Mouse (Mus musculus): ENCODE data around the gene Vsig2. TPM values are rescaled to one million over a fixed set of nuclear protein-coding genes. Genes with fewer than 3 reads are reported as not detected.

The Vsig2 gene
- total RNA-seq, 1 experiment: 4.8 TPM

DNA sequence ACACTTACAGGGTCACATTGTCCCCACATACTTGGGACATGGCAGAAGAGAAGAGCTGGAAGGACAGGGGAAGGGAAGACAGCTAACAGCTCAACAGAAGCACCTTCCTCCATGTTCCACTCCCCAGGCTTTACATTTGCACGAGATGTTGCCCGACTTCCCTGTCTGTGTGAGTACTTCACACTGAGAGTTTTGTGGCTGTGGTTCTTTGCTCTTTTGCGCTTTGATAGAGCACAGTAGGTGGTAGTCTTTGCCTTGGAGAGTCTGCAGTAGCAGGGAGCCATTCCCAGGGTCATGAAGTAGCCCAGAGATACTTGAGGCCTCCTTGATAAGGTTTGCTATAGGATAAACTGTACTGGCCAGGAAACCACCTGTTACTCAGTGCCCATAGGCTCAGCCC lies 38.9 kb upstream of the Vsig2 start:
- H3K36me3 ChIP-seq (ENCODE audit: control insufficient read depth, insufficient read depth, low read length, poor library complexity, severe bottlenecking): peaks cover 7% of the 10 kb centered on the region
- TF ChIP-seq ZNF384 (IDR thresholded peaks at IDR 0.05; ENCODE audit: low read depth, low read length) (no peak), MAFK (IDR thresholded peaks at IDR 0.05; ENCODE audit: insufficient read depth, low read depth, low read length) (no peak), HCFC1 (IDR thresholded peaks at IDR 0.05; ENCODE audit: borderline replicate concordance, insufficient read depth, low read length) (no peak), ZC3H11A (IDR thresholded peaks at IDR 0.05; ENCODE audit: borderline replicate concordance, low read depth, low read length) (no peak), CHD2 (IDR thresholded peaks at IDR 0.05; ENCODE audit: low read depth, low read length) (no peak)
- no peak overlapping the region for H3K9ac ChIP-seq (ENCODE audit: insufficient read depth, low read depth, low read length, poor library complexity, severe bottlenecking)
- no peak for DNase-seq (ENCODE audit: low read depth, low spot score)
- no peak overlapping the region for H3K27ac ChIP-seq (ENCODE audit: insufficient read depth, low read depth, low read length, poor library complexity, severe bottlenecking)
- in situ Hi-C loops (cut with MboI; ENCODE audit: low sequenced_read_pairs in 2 of 2, unreplicated experiment in 2 of 2): no loop called here
- peaks cover 3 to 18% of the 10 kb centered on the region in 2 experiments for H3K4me1 ChIP-seq (ENCODE audit: control insufficient read depth in 2 of 2, insufficient read depth in 2 of 2, low read length in 2 of 2, poor library complexity in 1 of 2)
- H3K4me3 ChIP-seq (ENCODE audit: insufficient read depth in 1 of 2, low read depth in 1 of 2, low read length in 2 of 2, poor library complexity in 1 of 2, severe bottlenecking in 1 of 2): no peak overlapping the region
- H3K9me3 ChIP-seq (ENCODE audit: control insufficient read depth, insufficient read depth, low read depth, low read length): no peaks in the 10 kb centered on the region

DNA sequence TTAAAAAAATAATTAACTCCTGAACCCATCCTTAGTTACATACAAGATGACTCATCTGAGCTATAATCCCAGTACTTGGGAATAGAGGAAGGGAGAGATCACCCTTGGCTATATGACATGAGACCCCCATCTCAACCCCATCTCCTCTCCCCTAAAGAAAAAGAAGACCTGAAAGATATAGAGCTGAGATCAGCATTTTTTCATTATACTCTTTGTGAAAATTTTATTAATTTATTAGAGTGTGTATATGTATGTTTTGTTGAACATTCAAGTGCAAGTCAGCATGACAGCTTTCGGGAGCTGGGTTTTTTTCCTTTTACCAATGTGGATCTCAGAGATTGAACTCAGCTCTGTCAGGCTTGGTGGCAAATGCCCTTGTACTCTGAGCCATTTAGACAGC lies 37.9 kb upstream of the Vsig2 start:
- no peak overlapping the region for H3K27ac ChIP-seq (ENCODE audit: insufficient read depth, low read depth, low read length, poor library complexity, severe bottlenecking)
- peaks cover 3 to 18% of the 10 kb centered on the region in 2 experiments for H3K4me1 ChIP-seq (ENCODE audit: control insufficient read depth in 2 of 2, insufficient read depth in 2 of 2, low read length in 2 of 2, poor library complexity in 1 of 2)
- no peak for DNase-seq (ENCODE audit: low read depth, low spot score)
- no peak overlapping the region for H3K9ac ChIP-seq (ENCODE audit: insufficient read depth, low read depth, low read length, poor library complexity, severe bottlenecking)
- no peaks in the 10 kb centered on the region for H3K9me3 ChIP-seq (ENCODE audit: control insufficient read depth, insufficient read depth, low read depth, low read length)
- TF ChIP-seq CHD2 (IDR thresholded peaks at IDR 0.05; ENCODE audit: low read depth, low read length) (no peak), HCFC1 (IDR thresholded peaks at IDR 0.05; ENCODE audit: borderline replicate concordance, insufficient read depth, low read length) (no peak), MAFK (IDR thresholded peaks at IDR 0.05; ENCODE audit: insufficient read depth, low read depth, low read length) (peak; percentile 51; the same call in 1 of the 2 replicates)
- H3K4me3 ChIP-seq (ENCODE audit: insufficient read depth in 1 of 2, low read depth in 1 of 2, low read length in 2 of 2, poor library complexity in 1 of 2, severe bottlenecking in 1 of 2): no peak overlapping the region
- H3K36me3 ChIP-seq (ENCODE audit: control insufficient read depth, insufficient read depth, low read length, poor library complexity, severe bottlenecking): peaks cover 7% of the 10 kb centered on the region; the same call in 1 of the 2 replicates
- in situ Hi-C loops (cut with MboI; ENCODE audit: low sequenced_read_pairs in 2 of 2, unreplicated experiment in 2 of 2): no loop called here

DNA sequence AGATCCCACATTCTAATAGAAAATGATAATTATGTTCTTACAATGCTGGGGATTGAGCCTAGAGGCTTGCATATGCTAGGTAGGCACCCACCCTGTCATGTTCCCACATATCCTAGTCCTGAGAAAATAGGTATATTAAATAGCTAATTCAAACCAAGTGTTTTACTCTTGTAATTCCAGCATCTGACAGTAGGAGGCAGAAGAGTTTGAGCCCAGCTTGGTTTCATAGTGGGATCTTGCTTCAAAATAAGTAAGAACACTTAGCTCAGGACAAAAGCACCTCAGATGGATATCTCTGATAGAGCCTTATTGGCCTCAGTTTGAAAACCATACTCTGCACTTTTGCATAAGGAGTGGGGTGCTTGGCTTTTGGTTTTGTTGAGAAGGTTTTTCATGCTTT lies 34.7 kb upstream of the Vsig2 start:
- Histone ChIP-seq H3K36me3 (ENCODE audit: control insufficient read depth, insufficient read depth, low read length, poor library complexity, severe bottlenecking) (peaks cover 4% of the 10 kb centered on the region; the same call in 1 of the 2 replicates), H3K27ac (ENCODE audit: insufficient read depth, low read depth, low read length, poor library complexity, severe bottlenecking) (no peak overlapping the region), H3K9me3 (ENCODE audit: control insufficient read depth, insufficient read depth, low read depth, low read length) (no peaks in the 10 kb centered on the region), H3K4me3 (ENCODE audit: insufficient read depth in 1 of 2, low read depth in 1 of 2, low read length in 2 of 2, poor library complexity in 1 of 2, severe bottlenecking in 1 of 2) (no peak overlapping the region), H3K4me1 (ENCODE audit: control insufficient read depth in 2 of 2, insufficient read depth in 2 of 2, low read length in 2 of 2, poor library complexity in 1 of 2) (peaks cover 0 to 13% of the 10 kb centered on the region in 2 experiments; a peak in 2 of 4 replicates), H3K9ac (ENCODE audit: insufficient read depth, low read depth, low read length, poor library complexity, severe bottlenecking) (no peak overlapping the region)
- in situ Hi-C loops (cut with MboI; ENCODE audit: low sequenced_read_pairs in 2 of 2, unreplicated experiment in 2 of 2): no loop called here
- DNase-seq (ENCODE audit: low read depth, low spot score): peak; percentile 52
- TF ChIP-seq ZC3H11A (IDR thresholded peaks at IDR 0.05; ENCODE audit: borderline replicate concordance, low read depth, low read length) (no peak), HCFC1 (IDR thresholded peaks at IDR 0.05; ENCODE audit: borderline replicate concordance, insufficient read depth, low read length) (no peak), CHD2 (IDR thresholded peaks at IDR 0.05; ENCODE audit: low read depth, low read length) (no peak), MAFK (IDR thresholded peaks at IDR 0.05; ENCODE audit: insufficient read depth, low read depth, low read length) (no peak)

DNA sequence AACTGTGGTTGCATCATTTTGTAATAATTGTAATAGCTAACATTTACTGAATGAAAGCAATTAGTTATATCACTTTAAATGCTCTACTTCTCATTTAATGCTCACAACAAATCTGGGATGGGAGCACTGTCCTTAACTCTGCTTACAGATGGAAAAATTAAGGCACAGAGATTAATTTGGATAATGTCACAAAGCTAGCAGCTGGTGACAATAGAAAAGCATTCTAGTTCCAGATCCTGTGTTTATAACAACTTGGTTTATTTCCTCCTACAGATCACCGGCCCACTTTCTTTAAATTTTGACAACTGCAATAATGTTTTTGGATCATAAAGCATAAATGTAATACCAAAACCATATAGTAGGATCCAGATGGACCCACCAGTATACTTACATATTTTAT lies 33.0 kb upstream of the Vsig2 start:
- TF ChIP-seq ZC3H11A (IDR thresholded peaks at IDR 0.05; ENCODE audit: borderline replicate concordance, low read depth, low read length) (no peak), CHD2 (IDR thresholded peaks at IDR 0.05; ENCODE audit: low read depth, low read length) (no peak), HCFC1 (IDR thresholded peaks at IDR 0.05; ENCODE audit: borderline replicate concordance, insufficient read depth, low read length) (no peak), MAFK (IDR thresholded peaks at IDR 0.05; ENCODE audit: insufficient read depth, low read depth, low read length) (no peak), ZNF384 (IDR thresholded peaks at IDR 0.05; ENCODE audit: low read depth, low read length) (no peak)
- no peaks in the 10 kb centered on the region for H3K9me3 ChIP-seq (ENCODE audit: control insufficient read depth, insufficient read depth, low read depth, low read length)
- no peak for DNase-seq (ENCODE audit: low read depth, low spot score)
- no peak overlapping the region for H3K4me3 ChIP-seq (ENCODE audit: insufficient read depth in 1 of 2, low read depth in 1 of 2, low read length in 2 of 2, poor library complexity in 1 of 2, severe bottlenecking in 1 of 2)
- in situ Hi-C loops (cut with MboI; ENCODE audit: low sequenced_read_pairs in 2 of 2, unreplicated experiment in 2 of 2): no loop called here
- no peak overlapping the region for H3K27ac ChIP-seq (ENCODE audit: insufficient read depth, low read depth, low read length, poor library complexity, severe bottlenecking)
- H3K9ac ChIP-seq (ENCODE audit: insufficient read depth, low read depth, low read length, poor library complexity, severe bottlenecking): no peak overlapping the region
- H3K36me3 ChIP-seq (ENCODE audit: control insufficient read depth, insufficient read depth, low read length, poor library complexity, severe bottlenecking): no peaks in the 10 kb centered on the region; the same call in 1 of the 2 replicates
- peaks cover 0 to 5% of the 10 kb centered on the region in 2 experiments; a peak in 1 of 4 replicates for H3K4me1 ChIP-seq (ENCODE audit: control insufficient read depth in 2 of 2, insufficient read depth in 2 of 2, low read length in 2 of 2, poor library complexity in 1 of 2)

DNA sequence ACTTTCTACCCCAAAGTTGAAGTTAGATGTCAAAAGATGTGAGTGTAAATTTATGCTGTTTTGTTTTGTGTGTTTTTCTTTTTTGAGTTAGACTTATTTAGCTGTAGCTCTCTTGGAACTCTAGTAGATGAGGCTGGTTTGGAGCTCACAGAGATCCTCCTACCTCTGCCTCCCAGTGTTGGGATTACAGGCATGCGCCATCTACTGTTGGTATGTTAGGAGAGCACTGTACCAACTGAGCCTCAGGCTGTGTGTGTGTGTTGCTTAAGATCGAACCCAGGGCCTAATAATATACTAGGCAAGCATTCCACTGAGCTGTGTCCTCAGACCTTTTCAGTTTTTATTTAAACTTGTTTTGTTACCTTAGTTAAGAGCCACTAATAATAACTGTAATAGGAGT lies 27.0 kb upstream of the Vsig2 start:
- H3K36me3 ChIP-seq (ENCODE audit: control insufficient read depth, insufficient read depth, low read length, poor library complexity, severe bottlenecking): peaks cover 3% of the 10 kb centered on the region; the same call in 1 of the 2 replicates
- no peak overlapping the region for H3K9ac ChIP-seq (ENCODE audit: insufficient read depth, low read depth, low read length, poor library complexity, severe bottlenecking)
- no peak overlapping the region for H3K4me3 ChIP-seq (ENCODE audit: insufficient read depth in 1 of 2, low read depth in 1 of 2, low read length in 2 of 2, poor library complexity in 1 of 2, severe bottlenecking in 1 of 2)
- H3K9me3 ChIP-seq (ENCODE audit: control insufficient read depth, insufficient read depth, low read depth, low read length): no peaks in the 10 kb centered on the region
- no peaks in the 10 kb centered on the region for H3K4me1 ChIP-seq (ENCODE audit: control insufficient read depth in 2 of 2, insufficient read depth in 2 of 2, low read length in 2 of 2, poor library complexity in 1 of 2)
- H3K27ac ChIP-seq (ENCODE audit: insufficient read depth, low read depth, low read length, poor library complexity, severe bottlenecking): no peak overlapping the region
- DNase-seq (ENCODE audit: low read depth, low spot score): no peak
- no peak for TF ChIP-seq ZNF384 (IDR thresholded peaks at IDR 0.05; ENCODE audit: low read depth, low read length)
- no peak for TF ChIP-seq HCFC1 (IDR thresholded peaks at IDR 0.05; ENCODE audit: borderline replicate concordance, insufficient read depth, low read length)
- no peak for TF ChIP-seq MAFK (IDR thresholded peaks at IDR 0.05; ENCODE audit: insufficient read depth, low read depth, low read length)
- TF ChIP-seq ZC3H11A (IDR thresholded peaks at IDR 0.05; ENCODE audit: borderline replicate concordance, low read depth, low read length): no peak
- no peak for TF ChIP-seq CHD2 (IDR thresholded peaks at IDR 0.05; ENCODE audit: low read depth, low read length)
- in situ Hi-C loops (cut with MboI; ENCODE audit: low sequenced_read_pairs in 2 of 2, unreplicated experiment in 2 of 2): no loop called here
